Comparison of ENCODE assay signal across 9 mouse cellular contexts in genomic region chr1:106400900-106401634, GRCm38 (mm10).
DNase-seq lines count a peak whose midpoint lies in the region; ATAC-seq and TF ChIP-seq lines count a peak whose summit lies in the region.
"Had no signal": no experiment of that assay in that cellular context is flagged by ENCODE, and none has a peak within 500 bp of the region (broad histone marks: within the 10 kb centered on the region; RNA-seq: fewer than 3 reads in every experiment).

No protein-coding gene starts in this region.

- no peak overlapping the region for H3K4me2 ChIP-seq in midbrain, embryonic 15.5 days
- H3K4me2 ChIP-seq in liver, embryonic 11.5 days, result no peak overlapping the region

- H3K9me3 ChIP-seq in midbrain, embryonic 15.5 days, result no peaks in the 10 kb centered on the region
- no peaks in the 10 kb centered on the region for H3K9me3 ChIP-seq in liver, embryonic 11.5 days (ENCODE audit: control insufficient read depth, low read length)

- TF ChIP-seq POLR2A in embryonic fibroblast, embryonic 13.5 days (IDR thresholded peaks at IDR 0.05; ENCODE audit: low read depth, low read length), result no peak

- no peaks in the 10 kb centered on the region for H3K27me3 ChIP-seq in midbrain, embryonic 15.5 days (replicated peaks)
- no peaks in the 10 kb centered on the region for H3K27me3 ChIP-seq in liver, embryonic 11.5 days (replicated peaks; ENCODE audit: control insufficient read depth, insufficient read depth, low read length)

- H3K36me3 ChIP-seq in midbrain, embryonic 15.5 days (replicated peaks), result no peaks in the 10 kb centered on the region
- no peaks in the 10 kb centered on the region for H3K36me3 ChIP-seq in liver, embryonic 11.5 days (ENCODE audit: control insufficient read depth, insufficient read depth, low read length)

- H3K4me1 ChIP-seq in embryonic fibroblast, embryonic 13.5 days (ENCODE audit: control insufficient read depth, insufficient read depth, low read length), result peaks cover 24% of the 10 kb centered on the region
- H3K4me1 ChIP-seq in midbrain, embryonic 15.5 days, result no peaks in the 10 kb centered on the region
- no peaks in the 10 kb centered on the region for H3K4me1 ChIP-seq in liver, embryonic 11.5 days (replicated peaks; ENCODE audit: control insufficient read depth, insufficient read depth, low read length)

- H3K9ac ChIP-seq in midbrain, embryonic 15.5 days, result no peak overlapping the region
- H3K9ac ChIP-seq in liver, embryonic 11.5 days (ENCODE audit: low read depth, low read length), result no peak overlapping the region

- ATAC-seq in megakaryocyte, adult 5-6 weeks (ENCODE audit: poor library complexity, severe bottlenecking), result peak; percentile 37
- no peak for ATAC-seq in midbrain, embryonic 15.5 days (replicated peaks)
- no peak for ATAC-seq in liver, embryonic 11.5 days (replicated peaks; ENCODE audit: low FRiP score)

- WGBS in midbrain, embryonic 15.5 days, result 70% methylated on average over 11 of the region's 11 CpGs
- WGBS in liver, embryonic 11.5 days, result 72% methylated on average over 11 of the region's 11 CpGs

- peak overlapping the region; percentile 82 for H3K27ac ChIP-seq in embryonic fibroblast, embryonic 13.5 days (ENCODE audit: insufficient read depth, low read length)
- no peak overlapping the region for H3K27ac ChIP-seq in midbrain, embryonic 15.5 days
- H3K27ac ChIP-seq in liver, embryonic 11.5 days (ENCODE audit: low read depth, low read length), result no peak overlapping the region

- TF ChIP-seq CTCF in embryonic fibroblast, embryonic 13.5 days (IDR thresholded peaks at IDR 0.05; ENCODE audit: borderline replicate concordance, insufficient read depth, low read length), result no peak

- H3K4me3 ChIP-seq in embryonic fibroblast, embryonic 13.5 days (ENCODE audit: insufficient read depth, low read length), result no peak overlapping the region
- no peak overlapping the region for H3K4me3 ChIP-seq in midbrain, embryonic 15.5 days
- H3K4me3 ChIP-seq in liver, embryonic 11.5 days (ENCODE audit: low read depth, low read length), result no peak overlapping the region

- DNase-seq in kidney, postnatal 10 days, result peak; percentile 68
- DNase-seq in kidney, adult 18-20 months, result no peak
- peak; percentile 98 for DNase-seq in MEL-GATA-1-ER (ENCODE audit: extremely low read depth, low read depth)
- DNase-seq in liver, embryonic 11.5 days (ENCODE audit: low spot score), result no peak
- DNase-seq in layer of hippocampus, adult 9-10 months (ENCODE audit: low spot score), result no peak
- DNase-seq: right cerebral cortex, adult 18-20 months had no signal

Comparison
In these comparisons a context has a peak if more than half of its experiments do, and no peak if none do; other contexts are left out.
1. DNase-seq: peak in kidney, postnatal 10 days (single experiment) and MEL-GATA-1-ER (single experiment); none in kidney, adult 18-20 months (single experiment), liver, embryonic 11.5 days (single experiment) and layer of hippocampus, adult 9-10 months (single experiment).